Mouse (Mus musculus) right cerebral cortex, postnatal 36 days (tissue): ENCODE data around the gene Rcor2.

Experiments
- DNase-seq, 2 experiments: peaks; one replicate each; pipeline ENCODE4 v3.0.0; 2022; ENCODE audit warnings: low spot score in 2 of 2, mixed read lengths in 1 of 2

Gene Rcor2

DNA sequence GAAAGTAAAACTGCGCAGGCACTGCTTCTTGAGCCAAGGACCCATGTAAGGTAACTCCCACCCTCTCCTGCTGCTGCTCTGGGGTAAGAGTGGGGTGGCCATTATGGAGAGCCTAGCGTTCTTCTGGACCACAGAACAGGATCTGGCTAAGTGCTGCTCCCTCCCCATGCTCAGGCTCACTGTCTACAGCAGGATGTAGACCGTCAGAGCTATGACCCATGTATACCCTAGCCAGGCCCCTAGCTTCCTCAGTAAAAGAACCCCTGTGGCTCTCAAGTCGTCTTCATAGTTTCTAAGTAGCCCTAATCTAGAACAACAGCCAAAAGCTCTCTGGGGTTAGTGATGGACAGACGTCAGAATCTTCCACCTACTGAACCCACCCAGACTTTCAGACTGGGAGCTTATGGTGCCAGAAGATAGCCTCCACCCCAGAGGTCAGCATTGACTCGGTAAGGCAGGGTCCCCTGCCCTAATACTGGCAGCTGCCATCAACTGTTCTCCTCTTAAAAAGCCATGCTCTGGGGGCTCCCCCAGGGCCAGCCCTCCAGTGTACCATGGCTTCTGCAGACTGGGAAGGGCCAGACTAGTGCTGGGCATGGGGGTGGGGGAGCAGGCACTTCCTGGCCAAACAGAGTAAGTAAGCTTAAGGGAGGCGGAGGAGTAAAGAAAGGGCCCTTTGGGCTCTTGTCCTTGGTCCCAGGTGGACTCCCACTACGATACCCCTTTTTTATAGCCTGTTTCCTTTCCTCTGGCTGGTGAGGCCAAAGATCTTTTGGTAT is 27.2 kb downstream of the Rcor2 start:
- no peak for DNase-seq

DNA sequence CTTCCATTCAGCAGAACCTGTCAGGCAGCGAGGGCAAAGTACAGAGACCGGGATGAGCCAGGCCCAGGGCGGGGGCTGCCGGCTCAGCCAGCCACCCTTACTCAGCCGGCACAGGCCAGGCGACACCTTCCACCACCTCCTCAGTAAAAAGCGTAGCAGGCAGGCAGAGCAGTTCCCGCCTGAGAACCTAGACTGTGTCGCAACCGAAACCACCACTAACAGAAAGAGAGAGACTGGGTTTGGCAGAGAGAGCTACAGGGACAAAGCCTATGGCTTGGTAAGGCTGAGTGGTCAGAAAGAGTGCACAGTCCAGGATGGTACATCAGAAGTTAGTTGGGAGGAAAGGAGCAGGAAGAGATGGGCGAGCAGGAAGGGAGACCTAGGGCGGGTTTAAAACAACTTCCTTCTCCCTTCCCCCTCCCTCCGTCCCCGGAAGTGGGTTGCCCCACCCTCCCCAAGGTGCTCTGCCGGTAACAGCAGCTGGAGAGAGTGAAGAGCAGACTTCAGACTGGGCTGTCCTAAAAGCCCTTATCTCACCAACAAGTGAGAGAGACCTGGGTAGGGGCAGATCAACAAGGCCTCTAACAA is 28.0 kb downstream of the Rcor2 start:
- DNase-seq: no peak

DNA sequence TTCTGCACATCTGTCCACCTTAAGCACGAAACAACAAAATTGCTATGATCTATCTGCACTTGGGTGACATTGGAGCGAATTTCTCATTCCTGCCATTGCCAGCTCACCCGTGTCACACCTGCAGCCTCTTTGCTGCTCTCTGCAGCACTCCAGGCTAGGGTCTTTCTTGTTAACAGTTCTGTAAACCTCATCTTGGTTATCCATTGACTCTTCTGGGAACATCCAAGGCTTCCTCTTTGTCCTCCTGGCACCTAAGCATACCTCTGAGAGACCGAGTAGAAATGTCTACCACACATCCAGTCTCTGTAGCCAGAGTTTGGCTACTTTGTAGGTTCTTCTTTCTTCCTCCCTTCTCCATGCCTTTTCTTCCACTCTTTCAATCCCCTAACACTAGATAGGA is 28.8 kb downstream of the Rcor2 start:
- DNase-seq: no peak

DNA sequence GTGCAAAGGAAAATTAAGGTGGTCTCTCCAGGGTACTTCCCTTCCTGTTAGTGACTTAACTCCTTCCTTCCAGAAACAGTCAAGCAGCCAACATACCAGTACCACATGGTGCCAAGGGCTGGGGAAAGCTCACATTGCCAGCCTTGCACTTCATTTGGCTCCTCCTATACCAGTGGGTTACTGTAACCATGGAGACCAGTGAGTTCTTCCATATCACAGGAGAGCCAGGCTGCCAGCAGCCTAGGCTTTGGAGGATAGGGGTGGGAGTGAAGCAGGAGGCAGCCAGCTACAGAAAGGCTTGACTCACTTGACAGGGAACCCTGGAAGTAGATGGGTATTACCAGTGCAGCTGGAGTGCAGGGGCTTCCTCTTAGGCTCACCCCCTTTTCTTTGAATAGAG is 31.9 kb downstream of the Rcor2 start:
- DNase-seq: peak; percentile 72 to 86

DNA sequence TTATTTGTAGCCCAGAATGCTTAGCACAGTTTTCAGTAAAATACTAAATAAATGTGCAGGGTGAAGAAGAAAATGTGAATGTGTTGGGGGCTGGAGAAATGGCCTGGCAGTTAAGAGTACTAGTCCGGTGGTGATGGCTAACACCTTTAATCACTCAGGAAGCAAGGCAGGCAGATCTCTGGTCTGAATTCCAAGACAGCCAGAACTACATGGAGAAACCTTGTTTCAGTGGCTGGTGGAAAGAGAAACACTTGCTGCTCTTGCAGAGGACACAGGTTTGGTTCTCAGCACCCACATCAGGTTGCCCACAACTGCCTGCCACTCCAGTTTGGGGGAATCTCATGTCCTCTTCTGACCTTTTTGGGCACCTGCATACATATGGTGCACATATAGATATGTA is 33.0 kb downstream of the Rcor2 start:
- no peak for DNase-seq

DNA sequence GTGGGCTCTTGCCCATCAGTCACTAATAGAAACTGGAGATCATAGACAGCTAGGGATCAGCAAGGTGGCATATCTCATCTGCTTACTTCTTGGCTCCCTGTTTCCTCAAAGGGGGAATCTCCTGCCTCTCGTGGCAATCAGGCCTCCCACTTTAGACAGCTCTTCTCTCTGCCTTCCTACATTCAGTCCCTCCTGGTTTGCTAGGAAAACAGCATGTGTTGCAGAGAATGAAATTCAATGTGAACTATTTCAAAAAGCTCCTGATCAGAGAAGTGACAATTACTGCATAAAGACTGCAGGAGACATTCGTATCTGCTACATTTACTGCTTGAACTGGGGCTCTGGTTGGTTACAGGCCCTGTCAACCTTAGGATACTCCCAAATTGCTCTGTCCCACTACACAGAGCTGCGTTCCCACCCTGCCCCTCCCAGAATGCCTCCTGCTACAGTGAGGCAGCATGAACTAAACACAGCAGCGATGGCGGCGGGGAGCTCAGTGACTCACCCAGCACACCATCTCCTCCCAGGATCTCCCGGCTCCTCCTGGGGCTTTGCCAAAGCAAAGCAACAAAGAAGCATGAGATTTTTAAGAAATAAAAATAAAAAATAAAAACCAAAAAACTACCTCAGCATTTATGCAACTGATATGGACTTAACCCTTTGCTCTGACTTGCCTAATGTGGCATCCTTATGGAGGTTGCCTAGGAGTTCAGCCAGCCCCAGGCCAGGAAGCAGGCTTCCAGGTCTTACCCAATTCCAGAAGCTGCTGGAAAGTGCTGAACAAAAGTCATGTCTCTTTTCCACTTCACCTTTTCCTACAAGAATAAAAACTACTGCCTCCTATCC is 34.7 kb downstream of the Rcor2 start:
- DNase-seq: peak; percentile 50 to 55

DNA sequence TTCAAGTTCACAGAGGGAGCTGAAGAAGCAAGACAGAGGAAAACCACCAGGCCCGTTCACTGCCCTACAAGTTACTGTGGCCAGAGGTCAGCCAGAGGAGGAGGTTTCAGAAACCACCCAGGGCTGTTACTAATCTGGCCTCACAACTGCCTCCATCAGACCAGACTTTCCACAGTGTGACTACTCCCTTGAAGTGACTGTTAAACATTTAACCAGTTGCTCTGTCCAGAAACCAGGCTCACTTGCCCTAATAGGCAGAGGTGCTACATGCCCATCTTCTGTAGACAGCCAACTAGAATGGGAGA is 35.3 kb downstream of the Rcor2 start:
- no peak for DNase-seq

DNA sequence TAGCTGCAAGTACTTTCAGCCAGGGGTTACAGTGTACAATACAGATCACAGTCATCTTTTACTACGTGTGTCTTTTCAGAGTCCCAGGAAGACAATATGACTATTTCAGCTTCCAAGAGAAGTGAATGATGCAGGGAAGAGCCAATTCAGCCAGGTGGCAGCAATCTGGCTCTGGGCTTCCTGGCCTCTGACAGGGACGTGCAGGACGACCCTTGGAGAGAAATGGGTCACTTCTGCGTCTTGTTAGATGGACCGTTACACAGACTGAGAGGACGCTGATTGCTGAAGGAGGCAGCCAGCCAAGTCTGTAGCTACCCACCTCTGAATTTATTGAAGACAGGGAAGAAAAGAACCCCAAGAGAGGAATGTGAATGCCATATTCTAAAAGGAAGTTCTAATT is 36.7 kb downstream of the Rcor2 start:
- no peak for DNase-seq

DNA sequence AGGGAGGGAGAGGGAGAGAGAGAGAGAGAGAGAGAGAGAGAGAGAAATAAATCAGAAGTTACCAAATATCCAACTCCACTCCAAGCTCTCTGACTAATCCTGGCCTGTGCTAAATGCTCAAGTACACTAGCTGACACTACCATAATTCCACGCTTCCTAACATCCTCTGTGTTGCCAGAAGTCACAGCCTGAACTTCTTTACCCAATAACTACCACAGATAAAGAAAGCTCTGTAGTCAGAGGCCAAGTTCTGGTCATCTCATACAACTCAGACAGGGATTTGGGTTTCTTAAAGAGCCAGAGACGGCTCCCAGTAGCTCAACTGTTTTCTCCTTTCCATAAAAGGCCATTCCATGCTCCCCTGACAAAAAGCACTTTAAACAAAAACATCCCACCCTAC is 37.7 kb downstream of the Rcor2 start:
- no peak for DNase-seq

DNA sequence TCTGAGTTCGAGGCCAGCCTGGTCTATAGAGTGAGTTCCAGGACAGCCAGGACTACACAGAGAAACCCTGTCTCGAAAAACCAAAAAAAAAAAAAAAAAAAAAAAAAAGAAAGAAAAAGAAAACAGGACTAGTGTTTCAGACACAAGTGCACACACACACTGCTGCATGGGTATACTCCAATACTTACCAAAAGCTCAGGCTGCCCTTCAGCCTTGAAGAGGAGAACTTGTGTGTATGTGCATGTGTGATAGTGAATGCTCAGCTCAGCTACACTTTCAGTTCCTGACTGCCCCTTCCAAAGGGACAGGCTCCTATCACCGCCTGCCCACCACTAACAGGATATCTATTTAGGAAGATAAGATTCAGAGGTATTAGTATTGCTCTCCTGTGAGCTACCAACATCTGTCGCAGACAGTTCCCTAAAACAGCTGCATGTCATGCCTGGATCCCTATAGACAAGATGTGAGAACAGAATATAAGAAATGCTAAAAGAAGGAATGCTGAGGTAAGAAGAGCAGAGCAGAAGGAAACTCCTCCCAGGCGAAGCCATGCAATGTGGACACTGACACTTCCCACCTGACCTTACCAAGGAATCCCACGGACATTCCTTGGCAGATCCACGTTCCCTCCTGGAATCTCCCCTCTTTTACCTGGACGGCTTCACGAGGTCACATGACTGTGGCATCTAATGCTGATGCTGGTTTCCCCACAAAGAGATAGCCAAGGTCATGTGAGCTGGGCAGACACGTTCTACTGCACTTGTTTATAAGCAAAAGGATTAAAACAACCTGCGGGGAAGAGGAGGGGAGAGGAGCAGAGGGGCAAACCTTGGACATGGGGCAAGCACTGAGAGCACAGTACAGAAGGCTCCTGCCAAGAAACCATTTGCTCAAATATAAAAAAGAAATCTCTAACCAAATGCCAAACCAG is 38.5 kb downstream of the Rcor2 start:
- DNase-seq: no peak

DNA sequence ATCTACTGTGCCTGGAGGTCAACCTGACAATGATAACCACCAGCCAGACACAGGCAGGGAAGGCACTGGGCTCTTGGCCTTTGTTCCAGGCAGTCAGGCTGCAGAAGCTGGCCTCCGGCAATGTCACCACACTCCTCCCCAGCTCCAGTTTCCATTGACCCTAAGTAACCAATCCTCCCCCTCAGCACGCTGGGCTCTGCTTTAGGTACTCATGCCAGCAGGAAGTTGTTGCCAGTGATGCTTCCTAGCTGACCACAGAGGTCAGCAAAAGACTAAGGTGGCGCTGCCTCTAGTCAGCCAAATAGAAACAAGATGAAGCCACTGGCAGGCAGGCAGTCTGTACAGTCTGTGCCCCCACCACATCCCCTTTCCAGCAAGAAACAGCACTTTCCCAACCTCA is 39.8 kb downstream of the Rcor2 start:
- DNase-seq: no peak

DNA sequence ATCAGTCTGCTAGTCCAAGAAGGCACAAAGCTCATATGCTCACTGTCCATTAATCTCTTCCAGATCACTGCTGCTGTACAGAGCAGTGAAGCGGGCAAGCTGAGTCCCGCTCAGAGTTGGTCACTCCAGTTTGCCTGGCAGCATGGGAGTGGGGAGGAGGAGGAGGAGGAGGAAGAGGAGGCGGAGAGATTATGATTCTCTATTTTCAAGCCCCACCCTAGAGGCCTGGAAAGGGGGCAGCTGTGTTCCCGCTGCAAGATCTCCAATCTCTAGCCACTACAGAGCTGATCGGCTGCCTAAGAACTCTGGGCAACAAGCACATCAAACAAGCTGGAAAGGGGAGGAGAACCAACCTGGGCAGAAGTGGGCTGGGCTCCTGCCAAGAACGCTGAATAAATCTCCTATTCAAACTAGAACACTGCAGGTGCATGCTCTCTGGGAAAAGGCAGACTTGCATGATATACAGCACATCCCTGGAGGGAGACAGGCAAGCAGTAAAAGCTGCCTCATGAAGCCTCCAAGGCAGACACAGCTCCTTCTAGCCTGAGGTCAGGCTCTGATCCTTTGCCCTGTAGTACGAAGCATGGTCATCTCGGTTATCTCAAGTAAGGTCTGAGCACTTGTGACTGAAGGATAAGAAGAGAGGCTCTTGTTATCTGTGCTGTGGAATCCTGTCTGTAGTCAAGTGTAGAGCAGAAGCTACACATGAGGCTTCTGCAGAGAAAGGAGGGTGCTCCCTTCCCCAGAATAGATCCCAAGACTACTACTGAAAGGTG is 41.1 kb downstream of the Rcor2 start:
- no peak for DNase-seq

DNA sequence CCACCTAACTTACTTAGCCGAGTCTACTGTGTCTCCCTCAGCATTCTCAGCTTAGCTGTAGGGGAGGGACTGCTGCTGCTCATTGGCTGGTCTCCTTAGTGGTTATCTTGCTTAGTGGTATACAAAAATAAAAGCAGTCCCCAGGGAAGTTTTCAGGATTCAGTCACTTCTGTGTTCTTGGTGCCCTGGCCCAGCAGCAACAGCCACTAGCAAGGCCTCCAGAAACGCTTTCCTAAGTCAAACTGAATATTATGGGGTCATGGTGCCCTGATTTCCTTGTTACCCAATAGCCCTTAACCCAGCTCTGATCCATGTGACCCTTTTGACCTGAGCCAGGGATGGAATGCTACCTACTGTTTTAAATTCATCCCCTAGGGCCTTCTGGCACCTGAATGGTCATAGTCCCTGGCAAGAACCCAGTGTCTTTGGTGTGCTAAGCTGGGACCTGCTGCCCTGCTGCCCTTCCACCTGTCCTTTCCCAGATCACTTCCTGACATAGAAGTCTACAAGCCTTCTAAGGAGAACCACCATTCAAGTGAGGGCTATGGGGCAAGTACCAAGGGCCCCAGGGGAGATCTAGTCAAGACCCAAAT is 42.7 kb downstream of the Rcor2 start:
- no peak for DNase-seq

DNA sequence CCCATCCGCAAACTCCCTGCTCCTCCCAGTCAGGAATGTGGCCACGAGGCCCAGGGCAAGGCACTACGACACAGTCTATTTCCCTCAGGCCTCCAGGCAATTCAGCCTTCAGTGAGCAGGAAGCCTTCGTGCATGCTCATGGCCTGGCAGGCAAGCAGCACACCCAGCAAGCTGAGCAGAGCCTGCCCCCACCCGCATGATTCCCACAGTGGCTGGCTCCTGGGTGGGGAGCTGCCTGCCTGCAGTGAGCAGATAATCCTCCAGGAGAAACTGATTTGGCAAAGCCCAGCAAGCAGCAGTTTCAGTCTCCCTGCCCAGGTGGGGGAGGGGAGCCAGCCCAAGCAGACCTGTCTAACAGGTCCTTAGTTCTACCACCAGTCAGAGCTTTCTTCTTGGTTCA is 43.6 kb downstream of the Rcor2 start:
- peak in 1 of 2 experiments; percentile 44 for DNase-seq

DNA sequence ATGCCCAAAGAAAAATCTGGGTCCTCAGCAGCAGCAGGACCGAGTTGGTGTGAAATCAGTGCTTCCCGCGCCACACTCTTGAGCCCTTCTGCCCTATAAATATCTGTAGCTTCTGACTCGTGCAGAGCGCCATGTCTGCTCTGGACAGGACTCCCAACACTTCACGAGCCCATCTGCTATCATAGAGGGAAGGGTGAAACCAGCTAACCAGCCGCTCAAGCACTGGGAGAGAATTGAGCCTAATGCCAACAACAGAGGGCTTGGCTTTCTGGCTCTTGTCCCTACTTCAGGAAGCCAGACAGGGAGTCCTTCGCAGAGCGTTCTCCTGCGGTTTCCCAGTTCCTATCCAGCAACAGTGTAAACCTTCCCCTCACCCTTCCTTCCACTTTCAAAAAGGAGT is 44.2 kb downstream of the Rcor2 start:
- DNase-seq: peak in 1 of 2 experiments; percentile 34

DNA sequence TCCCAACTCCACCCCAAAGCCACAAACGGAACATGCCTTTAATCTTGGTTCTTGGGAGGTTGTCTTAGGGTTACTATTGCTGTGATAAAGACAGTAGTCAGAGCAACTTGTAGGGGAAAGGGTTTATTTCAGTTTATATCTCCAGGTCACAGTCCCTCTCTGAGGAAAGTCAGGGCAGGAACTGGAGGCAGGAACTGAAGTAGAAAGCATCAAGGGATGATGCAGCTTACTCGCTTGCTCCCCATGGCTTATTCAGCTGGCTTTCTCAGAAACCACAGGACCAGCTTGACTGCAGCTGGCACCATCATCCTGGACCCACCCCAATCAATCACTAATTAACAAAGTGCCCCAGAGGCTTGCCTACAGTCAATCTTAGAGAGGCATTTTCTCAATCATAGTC is 46.5 kb downstream of the Rcor2 start:
- DNase-seq: no peak

DNA sequence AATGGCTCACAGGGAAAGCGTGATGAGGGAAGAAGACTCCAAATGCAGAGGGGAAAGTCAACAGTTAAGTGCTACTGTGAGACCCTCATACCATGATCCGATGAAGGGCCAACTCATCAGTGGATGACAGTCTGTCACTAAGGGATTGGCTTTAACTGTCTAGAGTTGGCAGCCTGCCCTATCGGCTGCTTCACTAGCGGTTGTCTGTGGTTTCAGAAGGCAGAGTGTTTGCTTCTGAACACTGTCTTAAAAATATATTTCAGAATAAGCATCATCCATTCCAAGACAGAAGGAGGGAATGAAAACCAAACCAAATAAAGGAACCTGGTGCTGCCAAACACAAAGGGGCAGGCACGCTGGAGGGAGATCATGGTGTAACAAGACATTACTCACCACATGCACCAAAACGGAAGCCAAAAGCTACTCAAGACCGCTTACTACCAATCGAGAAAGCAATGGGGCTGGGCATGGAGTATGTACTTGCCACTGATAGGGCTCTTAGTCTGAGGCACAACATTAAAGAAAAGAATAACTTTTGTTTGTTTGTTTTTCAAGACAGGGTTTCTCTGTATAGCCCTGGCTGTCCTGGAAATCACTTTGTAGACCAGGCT is 48.0 kb downstream of the Rcor2 start:
- peak; percentile 38 to 44 for DNase-seq

DNA sequence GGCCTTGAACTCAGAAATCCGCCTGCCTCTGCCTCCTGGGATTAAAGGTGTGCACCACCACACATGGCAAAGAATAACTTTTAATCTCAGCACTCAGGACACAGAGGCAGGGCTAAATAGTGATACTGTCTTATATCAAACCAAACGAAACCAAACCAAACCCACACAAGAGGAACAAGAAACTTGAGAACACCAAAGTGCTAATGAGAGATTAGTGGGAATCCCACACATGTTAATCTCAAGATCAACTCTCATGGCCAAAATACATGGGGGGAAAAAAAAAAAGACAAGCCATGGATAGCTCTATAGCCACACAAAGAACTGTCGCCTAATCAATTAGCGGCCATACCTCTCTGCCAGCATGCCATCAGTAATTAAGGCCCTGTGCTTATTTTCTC is 48.5 kb downstream of the Rcor2 start:
- DNase-seq: no peak

DNA sequence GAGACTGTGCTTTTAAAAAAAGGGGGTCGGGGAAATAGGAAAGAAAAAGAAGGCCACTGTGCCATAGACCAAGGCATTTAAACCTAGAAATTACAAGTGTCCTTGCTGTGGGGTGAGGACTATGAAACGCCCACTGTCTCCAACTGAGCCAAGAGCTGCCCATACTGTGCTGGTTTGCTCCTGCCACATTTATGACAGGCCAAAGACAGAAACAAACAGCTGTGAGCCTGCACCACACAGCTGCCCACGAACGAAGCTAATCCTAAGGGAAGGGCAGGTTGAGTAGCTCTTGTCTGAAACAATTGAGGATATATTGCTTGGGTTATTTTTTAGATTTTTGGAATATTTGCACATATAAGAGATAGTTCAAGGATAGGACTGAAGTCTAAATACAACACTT is 49.7 kb downstream of the Rcor2 start:
- DNase-seq: no peak

DNA sequence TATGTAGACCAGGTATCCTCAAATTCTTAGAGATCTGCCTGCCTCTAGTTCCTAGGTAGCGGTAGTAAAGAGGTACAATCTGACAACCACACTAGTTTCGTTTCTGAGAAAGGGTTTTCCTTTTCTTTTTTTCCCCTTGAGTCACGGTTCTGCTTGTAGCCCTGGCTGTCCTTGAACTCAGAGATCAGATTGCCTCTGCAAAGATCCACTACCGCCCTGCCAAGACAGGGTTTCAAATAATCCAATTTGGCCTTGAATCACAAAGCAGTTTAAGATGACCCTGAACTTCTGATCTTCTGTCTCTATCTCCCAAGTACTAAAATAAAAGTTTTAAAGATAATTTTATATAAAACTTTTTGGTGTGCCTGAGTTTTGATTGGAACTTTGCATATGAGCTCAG is 50.6 kb downstream of the Rcor2 start:
- no peak for DNase-seq
